Mouse (Mus musculus): Measurements from ENCODE around the gene Ccnt2. TPM values are rescaled to one million over a fixed set of nuclear protein-coding genes. Genes with fewer than 3 reads are reported as not detected.

The Ccnt2 gene
- polyA plus RNA-seq, 1 experiment from 2014 or later: 43.9 TPM

- no peaks in the 10 kb centered on the region for H3K9me3 ChIP-seq (replicated peaks)
- H3K27ac ChIP-seq: no peak overlapping the region
- peaks cover 72% of the 10 kb centered on the region for H3K36me3 ChIP-seq
- ATAC-seq: no peak
- H3K4me1 ChIP-seq: peaks cover 7% of the 10 kb centered on the region; the same call in 1 of the 2 replicates
- H3K9ac ChIP-seq: no peak overlapping the region
- H3K27me3 ChIP-seq (replicated peaks): no peaks in the 10 kb centered on the region
- WGBS (ENCODE audit: insufficient replicate concordance): 87% methylated on average over 6 of the region's 6 CpGs
- no peak overlapping the region for H3K4me2 ChIP-seq
- no peak overlapping the region for H3K4me3 ChIP-seq
Observed at GRCm38 (mm10) chr1:127795087-127795769, 21.3 kb downstream of the Ccnt2 start.

GRCm38 (mm10) chr1:127796341-127796740 lies 22.4 kb downstream of the Ccnt2 start:
- Histone ChIP-seq H3K27me3 (replicated peaks) (no peaks in the 10 kb centered on the region), H3K27ac (no peak overlapping the region), H3K4me1 (peaks cover 7% of the 10 kb centered on the region; the same call in 1 of the 2 replicates), H3K36me3 (peaks cover 79% of the 10 kb centered on the region), H3K4me2 (no peak overlapping the region), H3K9ac (no peak overlapping the region), H3K9me3 (replicated peaks) (no peaks in the 10 kb centered on the region), H3K4me3 (no peak overlapping the region)
- ATAC-seq: no peak
- 68% methylated on average over 4 of the region's 4 CpGs for WGBS (ENCODE audit: insufficient replicate concordance)

GRCm38 (mm10) chr1:127796752-127797151 lies 22.8 kb downstream of the Ccnt2 start:
- 65% methylated on average over 1 of the region's 1 CpGs for WGBS (ENCODE audit: insufficient replicate concordance)
- no peaks in the 10 kb centered on the region for H3K27me3 ChIP-seq (replicated peaks)
- no peaks in the 10 kb centered on the region for H3K9me3 ChIP-seq (replicated peaks)
- H3K4me1 ChIP-seq: peaks cover 7% of the 10 kb centered on the region; the same call in 1 of the 2 replicates
- no peak for ATAC-seq
- H3K4me3 ChIP-seq: no peak overlapping the region
- H3K9ac ChIP-seq: no peak overlapping the region
- H3K36me3 ChIP-seq: peaks cover 79% of the 10 kb centered on the region
- no peak overlapping the region for H3K27ac ChIP-seq
- no peak overlapping the region for H3K4me2 ChIP-seq

- WGBS (ENCODE audit: insufficient replicate concordance): 84% methylated on average over 8 of the region's 8 CpGs
Observed at GRCm38 (mm10) chr1:127802916-127803315, 29.0 kb downstream of the Ccnt2 start.

GRCm38 (mm10) chr1:127808671-127809070 lies 34.7 kb downstream of the Ccnt2 start:
- H3K27ac ChIP-seq: no peak overlapping the region
- peaks cover 37% of the 10 kb centered on the region for H3K36me3 ChIP-seq
- no peak overlapping the region for H3K4me3 ChIP-seq
- H3K4me2 ChIP-seq: no peak overlapping the region
- ATAC-seq: no peak
- no peaks in the 10 kb centered on the region for H3K27me3 ChIP-seq (replicated peaks)
- WGBS (ENCODE audit: insufficient replicate concordance): 92% methylated on average over 7 of the region's 7 CpGs
- H3K4me1 ChIP-seq: no peaks in the 10 kb centered on the region; the same call in 1 of the 2 replicates
- H3K9ac ChIP-seq: no peak overlapping the region
- no peaks in the 10 kb centered on the region for H3K9me3 ChIP-seq (replicated peaks)

More at GRCm38 (mm10) chr1:127802916-127803315, 29.0 kb downstream of the Ccnt2 start:
- Histone ChIP-seq H3K27me3 (replicated peaks) (no peaks in the 10 kb centered on the region), H3K4me2 (no peak overlapping the region), H3K36me3 (peaks cover 84% of the 10 kb centered on the region), H3K27ac (no peak overlapping the region), H3K9me3 (replicated peaks) (no peaks in the 10 kb centered on the region), H3K4me3 (no peak overlapping the region), H3K4me1 (no peaks in the 10 kb centered on the region), H3K9ac (no peak overlapping the region)
- no peak for ATAC-seq

- Histone ChIP-seq H3K4me1 (no peaks in the 10 kb centered on the region; the same call in 1 of the 2 replicates), H3K9ac (no peak overlapping the region), H3K4me3 (no peak overlapping the region), H3K36me3 (no peaks in the 10 kb centered on the region; the same call in 1 of the 2 replicates), H3K27me3 (replicated peaks) (no peaks in the 10 kb centered on the region), H3K4me2 (no peak overlapping the region), H3K9me3 (replicated peaks) (no peaks in the 10 kb centered on the region), H3K27ac (no peak overlapping the region)
- ATAC-seq: no peak
- 61% methylated on average over 7 of the region's 7 CpGs for WGBS (ENCODE audit: insufficient replicate concordance)
Observed at GRCm38 (mm10) chr1:127812929-127813328, 39.0 kb downstream of the Ccnt2 start.

GRCm38 (mm10) chr1:127816381-127816780 lies 42.4 kb downstream of the Ccnt2 start:
- H3K4me1 ChIP-seq: no peaks in the 10 kb centered on the region
- H3K9me3 ChIP-seq (replicated peaks): no peaks in the 10 kb centered on the region
- ATAC-seq: no peak
- 64% methylated on average over 6 of the region's 6 CpGs for WGBS (ENCODE audit: insufficient replicate concordance)
- H3K9ac ChIP-seq: no peak overlapping the region
- no peak overlapping the region for H3K4me3 ChIP-seq
- no peak overlapping the region for H3K4me2 ChIP-seq
- H3K27ac ChIP-seq: no peak overlapping the region
- no peaks in the 10 kb centered on the region for H3K36me3 ChIP-seq
- H3K27me3 ChIP-seq (replicated peaks): no peaks in the 10 kb centered on the region

GRCm38 (mm10) chr1:127827325-127827724 lies 53.4 kb downstream of the Ccnt2 start:
- no peak overlapping the region for H3K4me3 ChIP-seq
- 13% methylated on average over 2 of the region's 2 CpGs for WGBS (ENCODE audit: insufficient replicate concordance)
- H3K9ac ChIP-seq: no peak overlapping the region
- H3K9me3 ChIP-seq (replicated peaks): no peaks in the 10 kb centered on the region
- no peak overlapping the region for H3K27ac ChIP-seq
- H3K4me2 ChIP-seq: no peak overlapping the region
- no peaks in the 10 kb centered on the region for H3K27me3 ChIP-seq (replicated peaks)
- ATAC-seq: no peak
- no peaks in the 10 kb centered on the region for H3K36me3 ChIP-seq
- H3K4me1 ChIP-seq: 0 out of 2 replicates have a peak, but pooled peaks cover 4% of the 10 kb centered on the region

- 43% methylated on average over 13 of the region's 13 CpGs for WGBS (ENCODE audit: insufficient replicate concordance)
- no peak for ATAC-seq
- no peaks in the 10 kb centered on the region for H3K27me3 ChIP-seq (replicated peaks)
- no peaks in the 10 kb centered on the region for H3K36me3 ChIP-seq
- H3K9me3 ChIP-seq (replicated peaks): no peaks in the 10 kb centered on the region
- peaks cover 18% of the 10 kb centered on the region for H3K4me1 ChIP-seq
- H3K27ac ChIP-seq: no peak overlapping the region
- H3K4me3 ChIP-seq: no peak overlapping the region
- H3K4me2 ChIP-seq: no peak overlapping the region
- H3K9ac ChIP-seq: no peak overlapping the region
Observed at GRCm38 (mm10) chr1:127830215-127830921, 56.4 kb downstream of the Ccnt2 start.

GRCm38 (mm10) chr1:127833714-127834113 lies 59.8 kb downstream of the Ccnt2 start:
- WGBS (ENCODE audit: insufficient replicate concordance): 22% methylated on average over 2 of the region's 2 CpGs
- Histone ChIP-seq H3K4me3 (no peak overlapping the region), H3K9me3 (replicated peaks) (no peaks in the 10 kb centered on the region), H3K27ac (no peak overlapping the region), H3K9ac (no peak overlapping the region), H3K4me2 (no peak overlapping the region), H3K27me3 (replicated peaks) (no peaks in the 10 kb centered on the region), H3K36me3 (no peaks in the 10 kb centered on the region), H3K4me1 (peaks cover 14% of the 10 kb centered on the region)
- ATAC-seq: peak; percentile 61; the same call in 1 of the 2 replicates

- WGBS (ENCODE audit: insufficient replicate concordance): 36% methylated on average over 4 of the region's 4 CpGs
- Histone ChIP-seq H3K9ac (no peak overlapping the region), H3K4me3 (no peak overlapping the region), H3K4me1 (peaks cover 14% of the 10 kb centered on the region), H3K27me3 (replicated peaks) (no peaks in the 10 kb centered on the region), H3K27ac (no peak overlapping the region), H3K36me3 (no peaks in the 10 kb centered on the region), H3K4me2 (no peak overlapping the region), H3K9me3 (replicated peaks) (no peaks in the 10 kb centered on the region)
- peak; percentile 51; the same call in 1 of the 2 replicates for ATAC-seq
Observed at GRCm38 (mm10) chr1:127834202-127834601, 60.2 kb downstream of the Ccnt2 start.

- Histone ChIP-seq H3K4me3 (no peak overlapping the region), H3K9ac (no peak overlapping the region), H3K4me2 (no peak overlapping the region), H3K4me1 (peaks cover 14% of the 10 kb centered on the region), H3K9me3 (replicated peaks) (no peaks in the 10 kb centered on the region), H3K27me3 (replicated peaks) (no peaks in the 10 kb centered on the region), H3K36me3 (no peaks in the 10 kb centered on the region), H3K27ac (no peak overlapping the region)
- 24% methylated on average over 4 of the region's 4 CpGs for WGBS (ENCODE audit: insufficient replicate concordance)
- no peak for ATAC-seq
Observed at GRCm38 (mm10) chr1:127836619-127837018, 62.7 kb downstream of the Ccnt2 start.

Data from liver, embryonic 12.5 days (tissue).